Mouse (Mus musculus) layer of hippocampus, adult 2 months (tissue): Measurements from ENCODE around the gene Rgp1. TPM values are rescaled to one million over a fixed set of nuclear protein-coding genes. Genes with fewer than 3 reads are reported as not detected.
"Not testable (repeated sequence)": the region's sequence is repeated elsewhere in the genome, so short reads cannot be mapped to it uniquely, and the experiment has no call there.

Experiments
- DNase-seq, 2 experiments: peaks; one replicate each; pipeline ENCODE4 v3.0.0; 2022; ENCODE audit warnings: low spot score in 2 of 2
- H3K27ac ChIP-seq: fragments of 200-600 bp; 2 replicates; pipeline ENCODE4 v1.8.1; 2022
- H3K4me3 ChIP-seq: fragments of 200-600 bp; 2 replicates; pipeline ENCODE4 v1.8.1; 2022; ENCODE audit warnings: mild to moderate bottlenecking
- CTCF ChIP-seq: fragments of 200-600 bp; conservative IDR thresholded peaks from 2 replicates; pipeline ENCODE4 v1.8.1; 2022; ENCODE audit warnings: antibody characterized with exemption, mild to moderate bottlenecking, moderate library complexity
- total RNA-seq, 2 experiments: library from RNA; stranded (reverse); gene quantifications; 2 replicates each; pipeline ENCODE4 v1.2.3; 2021

Rgp1 gene
- total RNA-seq, 2 experiments from 2014 or later, result 45.3 to 49.9 TPM

- H3K4me3 ChIP-seq, result no peak overlapping the region
- DNase-seq, result no peak
- TF ChIP-seq CTCF, result no peak
- no peak overlapping the region for H3K27ac ChIP-seq
These were observed 7.9 kb downstream of the Rgp1 start for GRCm38 (mm10) chr4:43586411-43586810.

GRCm38 (mm10) chr4:43587681-43588080 is 9.2 kb downstream of the Rgp1 start:
- DNase-seq, result no peak
- TF ChIP-seq CTCF, result no peak
- H3K27ac ChIP-seq, result no peak overlapping the region
- no peak overlapping the region for H3K4me3 ChIP-seq

- Histone ChIP-seq H3K4me3 (no peak overlapping the region), H3K27ac (no peak overlapping the region)
- TF ChIP-seq CTCF, result no peak
- no peak for DNase-seq
These were observed 13.0 kb downstream of the Rgp1 start for GRCm38 (mm10) chr4:43591543-43591942.

- H3K4me3 ChIP-seq, result no peak overlapping the region
- no peak for TF ChIP-seq CTCF
- no peak overlapping the region for H3K27ac ChIP-seq
- no peak for DNase-seq
These were observed 13.4 kb downstream of the Rgp1 start for GRCm38 (mm10) chr4:43591961-43592360.

- TF ChIP-seq CTCF, result no peak
- Histone ChIP-seq H3K4me3 (no peak overlapping the region), H3K27ac (no peak overlapping the region)
- no peak for DNase-seq
These were observed 14.9 kb downstream of the Rgp1 start for GRCm38 (mm10) chr4:43593453-43593852.

GRCm38 (mm10) chr4:43596597-43596996 is 18.1 kb downstream of the Rgp1 start:
- DNase-seq, H3K27ac ChIP-seq, H3K4me3 ChIP-seq: not testable (repeated sequence)

GRCm38 (mm10) chr4:43598200-43598599 is 19.7 kb downstream of the Rgp1 start:
- Histone ChIP-seq H3K27ac (no peak overlapping the region), H3K4me3 (no peak overlapping the region)
- DNase-seq, result no peak
- TF ChIP-seq CTCF, result no peak

GRCm38 (mm10) chr4:43598650-43599380 is 20.3 kb downstream of the Rgp1 start:
- no peak for TF ChIP-seq CTCF
- DNase-seq, result no peak
- Histone ChIP-seq H3K4me3 (no peak overlapping the region), H3K27ac (no peak overlapping the region)

- TF ChIP-seq CTCF, result no peak
- no peak for DNase-seq
- Histone ChIP-seq H3K27ac (no peak overlapping the region), H3K4me3 (no peak overlapping the region)
These were observed 21.9 kb downstream of the Rgp1 start for GRCm38 (mm10) chr4:43600195-43600934.

- TF ChIP-seq CTCF, result no peak
- H3K27ac ChIP-seq, result no peak overlapping the region
- no peak for DNase-seq
- H3K4me3 ChIP-seq, result no peak overlapping the region
These were observed 25.6 kb downstream of the Rgp1 start for GRCm38 (mm10) chr4:43604099-43604498.

- Histone ChIP-seq H3K27ac (no peak overlapping the region), H3K4me3 (no peak overlapping the region)
- DNase-seq, result no peak
- no peak for TF ChIP-seq CTCF
These were observed 26.5 kb downstream of the Rgp1 start for GRCm38 (mm10) chr4:43604751-43605685.

GRCm38 (mm10) chr4:43612534-43612933 is 34.0 kb downstream of the Rgp1 start:
- Histone ChIP-seq H3K27ac (no peak overlapping the region), H3K4me3 (no peak overlapping the region)
- no peak for DNase-seq
- no peak for TF ChIP-seq CTCF
